Mouse (Mus musculus): ENCODE data around the gene Mapkap1. TPM values are rescaled to one million over a fixed set of nuclear protein-coding genes. Genes with fewer than 3 reads are reported as not detected.

The Mapkap1 gene
- 39.8 and 66.0 TPM in 2 replicates for polyA plus RNA-seq (2012; ENCODE audit: low replicate concordance)

DNA sequence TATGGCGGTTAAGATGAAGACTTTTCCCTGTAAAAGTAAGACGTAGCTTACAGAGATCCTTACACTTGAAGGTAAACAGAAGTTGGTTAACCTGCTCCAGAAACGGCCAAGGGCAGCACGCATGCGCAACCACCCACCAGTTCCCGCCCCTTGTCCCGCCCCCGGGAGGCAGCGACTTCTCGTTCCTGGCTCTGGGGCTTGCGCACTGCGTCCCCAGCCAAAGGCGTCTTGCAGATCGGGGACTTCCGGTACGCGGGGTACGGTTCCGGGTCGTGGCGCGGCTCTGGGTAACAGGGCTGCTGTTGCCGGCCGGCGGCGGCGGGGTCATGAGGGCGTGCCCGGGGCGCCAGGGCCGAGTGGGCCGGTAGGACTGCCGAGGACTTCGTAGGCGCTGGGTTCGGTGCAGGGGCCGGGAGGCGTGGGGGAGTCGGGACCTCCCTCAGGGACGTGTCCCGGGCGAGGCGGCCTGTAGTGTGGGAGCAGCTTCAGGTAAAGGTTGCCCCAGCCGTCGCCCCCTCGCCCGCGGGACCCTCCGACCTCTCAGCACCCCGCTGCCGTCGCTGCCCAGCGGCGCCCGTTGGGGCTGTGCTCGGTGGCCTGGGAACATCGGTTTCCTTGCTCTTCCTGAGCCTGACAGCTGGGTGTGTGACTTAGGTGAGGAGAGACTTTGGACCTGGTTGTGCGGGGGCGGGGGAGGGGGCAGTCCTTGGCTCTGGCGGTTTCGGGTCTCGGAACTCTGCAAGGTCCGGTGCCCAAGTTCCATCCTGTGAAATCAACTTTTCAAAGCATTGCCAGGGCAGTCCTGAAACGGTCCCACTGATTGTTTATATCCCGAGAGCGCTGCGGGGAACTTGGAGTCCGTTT, at the start of gene Mapkap1:
TSS of gene Mapkap1 (plus strand) at position 171 of the 864 bp plus-strand sequence.

GRCm38 (mm10) chr2:34372305-34373301, 34.0 kb upstream of the Mapkap1 start, which contains the start of gene Pbx3:
TSS of gene Pbx3 (minus strand) at chr2:34373142.

Other genes starting within 250 kb of the Mapkap1 start
- gene Pbx3, start 33.6 kb upstream of the Mapkap1 start, polyA plus RNA-seq (2012; ENCODE audit: low replicate concordance) = 24.3 and 28.7 TPM in 2 replicates

Measured in leukemia stem cell, adult 10-12 weeks (primary cell).